8 mouse cellular contexts compared by ENCODE assay signal in genomic region chr7:101107073-101107810, GRCm38 (mm10). TPM values are rescaled to one million over a fixed set of nuclear protein-coding genes. Genes with fewer than 3 reads are reported as not detected.
DNase-seq lines count a peak whose midpoint lies in the region; ATAC-seq and TF ChIP-seq lines count a peak whose summit lies in the region.

No protein-coding gene starts in this region.

- peak; percentile 94 for DNase-seq in heart, adult 11 months
- DNase-seq in heart, postnatal 10 days: no peak
- peak; percentile 14 for DNase-seq in thymus, postnatal 25 days
- no peak for DNase-seq in thymus, postnatal 0 days (ENCODE audit: low spot score)
- DNase-seq in hindbrain, postnatal 0 days (ENCODE audit: low spot score): no peak
- DNase-seq in naive thymus-derived CD4-positive, alpha-beta T cell, adult 2 months (ENCODE audit: low read depth): peak; percentile 24
- DNase-seq in right cerebral cortex, postnatal 14 days: no peak
- no peak for DNase-seq in urinary bladder, postnatal 10 days (ENCODE audit: low spot score)

- H3K36me3 ChIP-seq in hindbrain, postnatal 0 days (ENCODE audit: insufficient read depth, low read length): no peaks in the 10 kb centered on the region

- no peak for TF ChIP-seq CTCF in hindbrain, postnatal 0 days (IDR thresholded peaks at IDR 0.05; ENCODE audit: low read depth)

- intact Hi-C loops in heart, postnatal 10 days (cut with DNase I): loop anchor here (5.0 kb wide), 1 partner anchor 180 kb away; no protein-coding TSS in a partner anchor

- no peaks in the 10 kb centered on the region for H3K27me3 ChIP-seq in hindbrain, postnatal 0 days (ENCODE audit: insufficient read depth, low read length)

- ATAC-seq in hindbrain, postnatal 0 days: no peak

- peak overlapping the region; percentile 87 for H3K4me2 ChIP-seq in hindbrain, postnatal 0 days (ENCODE audit: low read depth, low read length)

- 25% methylated on average over 5 of the region's 5 CpGs for WGBS in hindbrain, postnatal 0 days

- peak overlapping the region; percentile 99 for H3K27ac ChIP-seq in hindbrain, postnatal 0 days

- H3K4me1 ChIP-seq in hindbrain, postnatal 0 days (ENCODE audit: insufficient read depth, low read length): peaks cover 10% of the 10 kb centered on the region; the same call in 1 of the 2 replicates

- H3K9me3 ChIP-seq in hindbrain, postnatal 0 days (ENCODE audit: low read length): no peaks in the 10 kb centered on the region

- peak overlapping the region; percentile 94 for H3K9ac ChIP-seq in hindbrain, postnatal 0 days (replicated peaks; ENCODE audit: low read length)

- peak overlapping the region; percentile 90 for H3K4me3 ChIP-seq in hindbrain, postnatal 0 days (ENCODE audit: low read length)

RNA-seq across cellular contexts. Expression of gene Fchsd2, which starts 14.6 kb away (rescaled TPM):
- total RNA-seq in heart, postnatal 10 days (2021): 10 to 100 TPM; 27.1 to 27.2 TPM
- 16.9 and 17.8 TPM in 2 replicates for polyA plus RNA-seq in thymus, postnatal 0 days (2015; fragmentation: Nextera tagmentation; extraction: Ambion mirVana)
- 42.9 and 43.1 TPM in 2 replicates for total RNA-seq in hindbrain, postnatal 0 days (2014; rRNA removed)
- 32.1 and 34.2 TPM in 2 replicates for polyA plus RNA-seq in hindbrain, postnatal 0 days (2015; fragmentation: Nextera tagmentation; extraction: Ambion mirVana)

Comparison
In these comparisons a context has a peak if more than half of its experiments do, and no peak if none do; other contexts are left out.
1. DNase-seq: peak in heart, adult 11 months (single experiment), thymus, postnatal 25 days (single experiment) and naive thymus-derived CD4-positive, alpha-beta T cell, adult 2 months (single experiment); none in heart, postnatal 10 days (0 of 2), thymus, postnatal 0 days (single experiment), hindbrain, postnatal 0 days (single experiment), right cerebral cortex, postnatal 14 days (single experiment) and urinary bladder, postnatal 10 days (single experiment).